ENCODE assay signal across 8 mouse cellular contexts in genomic region chr1:165853729-165854420, GRCm38 (mm10).
DNase-seq lines count a peak whose midpoint lies in the region; ATAC-seq lines count a peak whose summit lies in the region.

No protein-coding gene starts in this region.

- H3K27me3 ChIP-seq in forebrain, embryonic 11.5 days (ENCODE audit: control insufficient read depth, insufficient read depth, low read length): peaks cover 8% of the 10 kb centered on the region; the same call in 1 of the 2 replicates
- no peaks in the 10 kb centered on the region for H3K27me3 ChIP-seq in liver, embryonic 15.5 days

- ATAC-seq in forebrain, embryonic 11.5 days (replicated peaks; ENCODE audit: low FRiP score): peak; percentile 62
- 0 out of 2 replicates have a peak, but pooled peaks have one; percentile 39 for ATAC-seq in liver, embryonic 15.5 days (ENCODE audit: insufficient read depth)

- no peak overlapping the region for H3K27ac ChIP-seq in forebrain, embryonic 11.5 days (ENCODE audit: low read depth, low read length)
- no peak overlapping the region for H3K27ac ChIP-seq in liver, embryonic 15.5 days (replicated peaks)

- H3K9ac ChIP-seq in forebrain, embryonic 11.5 days (ENCODE audit: low read length): no peak overlapping the region
- H3K9ac ChIP-seq in liver, embryonic 15.5 days: no peak overlapping the region

- H3K4me3 ChIP-seq in forebrain, embryonic 11.5 days (ENCODE audit: low read depth, low read length): no peak overlapping the region
- no peak overlapping the region for H3K4me3 ChIP-seq in liver, embryonic 15.5 days (replicated peaks)

- WGBS in forebrain, embryonic 11.5 days: 59% methylated on average over 10 of the region's 10 CpGs
- 35% methylated on average over 10 of the region's 10 CpGs for whole genome bisulfite sequencing in liver, embryonic 15.5 days (ENCODE audit: insufficient replicate concordance)

- H3K36me3 ChIP-seq in forebrain, embryonic 11.5 days (ENCODE audit: control insufficient read depth, insufficient read depth, low read length): no peaks in the 10 kb centered on the region
- H3K36me3 ChIP-seq in liver, embryonic 15.5 days (replicated peaks): no peaks in the 10 kb centered on the region

- DNase-seq in 3T3-L1 (ENCODE audit: low read depth, low spot score): peak; percentile 69
- peak; percentile 72 to 77 for DNase-seq in CD8-positive naive resting alpha-beta T cell, adult 2 months (ENCODE audit: low read depth in 2 of 2, low spot score in 2 of 2)
- peak; percentile 48 for DNase-seq in c-Kit-negative CD71-positive TER-119-positive erythroid progenitor cells, embryonic 14.5 days (ENCODE audit: low read depth, low spot score)
- DNase-seq in forebrain, embryonic 11.5 days (ENCODE audit: low spot score): peak; percentile 88
- peak; percentile 88 for DNase-seq in induced T-regulatory cell, adult 2 months (ENCODE audit: low read depth)
- DNase-seq in right cerebral cortex, adult 18-20 months: peak; percentile 49
- peak; percentile 24 for DNase-seq in yolk sac, embryonic 10.5 days (ENCODE audit: low spot score)

- H3K9me3 ChIP-seq in forebrain, embryonic 11.5 days (ENCODE audit: control insufficient read depth, low read length): no peaks in the 10 kb centered on the region
- H3K9me3 ChIP-seq in liver, embryonic 15.5 days (replicated peaks): no peaks in the 10 kb centered on the region

- no peaks in the 10 kb centered on the region; the same call in 1 of the 2 replicates for H3K4me1 ChIP-seq in forebrain, embryonic 11.5 days (replicated peaks; ENCODE audit: control insufficient read depth, insufficient read depth, low read length)
- peaks cover 20% of the 10 kb centered on the region for H3K4me1 ChIP-seq in liver, embryonic 15.5 days (replicated peaks)

- H3K4me2 ChIP-seq in forebrain, embryonic 11.5 days (ENCODE audit: low read depth, low read length, severe bottlenecking): no peak overlapping the region
- H3K4me2 ChIP-seq in liver, embryonic 15.5 days: no peak overlapping the region; the same call in 1 of the 2 replicates

Comparison
In these comparisons a context has a peak if more than half of its experiments do, and no peak if none do; other contexts are left out.
1. DNase-seq: peak in every context shown above with its lines; median percentile 88 in forebrain, embryonic 11.5 days; 88 in induced T-regulatory cell, adult 2 months; 74 in CD8-positive naive resting alpha-beta T cell, adult 2 months; 69 in 3T3-L1; 49 in right cerebral cortex, adult 18-20 months; 48 in c-Kit-negative CD71-positive TER-119-positive erythroid progenitor cells, embryonic 14.5 days; 24 in yolk sac, embryonic 10.5 days.